Mouse (Mus musculus) embryonic fibroblast, embryonic 13.5 days (primary cell): ENCODE data around the gene Pvr.

ENCODE experiments used
- CTCF ChIP-seq: IDR thresholded peaks from 2 replicates; pipeline ENCODE4 v1.5.1; 2011; ENCODE audit warnings: mild to moderate bottlenecking, control low read depth, low read length, moderate library complexity, borderline replicate concordance; ENCODE audit not compliant: insufficient read depth
- POLR2A ChIP-seq: IDR thresholded peaks from 2 replicates; pipeline ENCODE4 v1.6.1; 2011; ENCODE audit warnings: low read depth, mild to moderate bottlenecking, control low read depth, low read length, moderate library complexity

DNA sequence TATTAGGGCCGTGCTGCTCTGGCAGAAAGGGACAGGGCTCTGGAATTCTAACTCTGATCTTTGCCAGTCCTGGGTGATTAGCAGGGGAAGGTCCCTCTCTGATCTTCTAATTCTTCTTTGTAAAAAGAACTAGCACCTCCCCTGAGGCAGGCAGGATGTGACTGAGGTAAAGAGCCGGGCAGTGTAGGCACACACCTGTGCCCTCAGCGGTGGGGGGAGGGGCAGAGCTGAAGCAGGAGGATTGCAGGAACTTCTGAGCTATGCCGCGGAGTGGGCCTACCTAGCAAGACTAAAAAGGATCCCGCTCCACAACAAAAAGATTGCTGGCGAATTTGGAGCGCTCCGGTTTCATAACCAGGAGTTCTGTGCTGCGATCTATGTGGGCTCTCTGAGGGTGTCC lies 29.0 kb upstream of the Pvr start:
- TF ChIP-seq CTCF (no peak), POLR2A (no peak)
